ENCODE assay signal across 12 mouse cellular contexts in the genomic region with DNA sequence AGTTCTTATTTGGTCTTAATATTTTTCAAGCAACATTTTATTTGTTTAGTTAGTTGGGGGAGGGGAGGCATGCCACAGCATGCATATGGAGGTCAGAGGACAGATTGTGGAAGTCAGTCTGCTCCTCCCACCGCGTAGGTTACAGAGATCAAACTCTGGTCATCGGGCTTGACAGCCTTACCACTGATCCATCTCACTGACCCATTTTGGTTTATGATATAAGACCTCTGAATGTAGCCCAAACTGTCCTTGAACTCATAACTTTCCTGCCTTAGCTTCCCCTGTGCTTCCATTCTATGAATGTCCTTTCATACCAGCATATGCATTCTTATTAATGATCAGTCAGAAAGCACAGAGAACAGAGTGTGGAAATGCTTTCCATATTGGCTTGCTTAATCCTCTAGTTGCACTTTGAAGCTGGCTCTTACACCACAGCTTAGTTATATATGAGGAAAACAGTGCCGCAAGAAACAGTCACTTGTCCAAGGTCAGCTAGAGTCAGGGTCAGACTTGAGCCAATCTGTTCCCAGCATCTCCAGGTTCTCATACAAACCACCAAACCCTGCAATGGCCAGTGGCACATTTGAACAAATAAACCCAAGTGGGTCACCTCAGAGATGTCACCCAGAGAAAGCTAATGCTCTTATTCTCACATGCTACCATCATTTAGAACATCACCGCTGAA.
DNase-seq lines count a peak whose midpoint lies in the region; ATAC-seq and TF ChIP-seq lines count a peak whose summit lies in the region.
"Had no signal": no experiment of that assay in that cellular context is flagged by ENCODE, and none has a peak within 500 bp of the region (broad histone marks: within the 10 kb centered on the region; RNA-seq: fewer than 3 reads in every experiment).

No protein-coding gene starts in this region.

- H3K9me3 ChIP-seq in liver, embryonic 12.5 days (replicated peaks): no peaks in the 10 kb centered on the region
- H3K9me3 ChIP-seq in liver, embryonic 11.5 days (ENCODE audit: control insufficient read depth, low read length): no peaks in the 10 kb centered on the region
- no peaks in the 10 kb centered on the region for H3K9me3 ChIP-seq in hindbrain, postnatal 0 days (ENCODE audit: low read length)

- H3K36me3 ChIP-seq in liver, embryonic 12.5 days: no peaks in the 10 kb centered on the region
- H3K36me3 ChIP-seq in liver, embryonic 11.5 days (ENCODE audit: control insufficient read depth, insufficient read depth, low read length): no peaks in the 10 kb centered on the region
- no peaks in the 10 kb centered on the region for H3K36me3 ChIP-seq in hindbrain, postnatal 0 days (ENCODE audit: insufficient read depth, low read length)

- no peak for TF ChIP-seq POLR2A in olfactory bulb, adult 2 months (IDR thresholded peaks at IDR 0.05; ENCODE audit: insufficient read depth, low read depth, low read length)

- TF ChIP-seq CTCF in hindbrain, postnatal 0 days (IDR thresholded peaks at IDR 0.05; ENCODE audit: low read depth): no peak
- no peak for TF ChIP-seq CTCF in olfactory bulb, adult 2 months (IDR thresholded peaks at IDR 0.05; ENCODE audit: insufficient read depth, low read depth, low read length)

- H3K4me2 ChIP-seq in liver, embryonic 12.5 days: no peak overlapping the region
- H3K4me2 ChIP-seq in liver, embryonic 11.5 days: no peak overlapping the region
- peak overlapping the region; percentile 57 for H3K4me2 ChIP-seq in hindbrain, postnatal 0 days (ENCODE audit: low read depth, low read length)
- H3K4me2 ChIP-seq: heart, embryonic 11.5 days had no signal

- H3K4me3 ChIP-seq in liver, embryonic 12.5 days: no peak overlapping the region
- H3K4me3 ChIP-seq in liver, embryonic 11.5 days (ENCODE audit: low read depth, low read length): no peak overlapping the region
- peak overlapping the region; percentile 36 for H3K4me3 ChIP-seq in hindbrain, postnatal 0 days (ENCODE audit: low read length)
- H3K4me3 ChIP-seq in olfactory bulb, adult 2 months (ENCODE audit: insufficient read depth, low read depth, low read length): peak overlapping the region; percentile 40
- H3K4me3 ChIP-seq: erythroblast, embryonic 14.5 days had no signal

- H3K27ac ChIP-seq in liver, embryonic 12.5 days: 0 out of 2 replicates have a peak overlapping the region, but pooled peaks have one; percentile 12
- no peak overlapping the region for H3K27ac ChIP-seq in liver, embryonic 11.5 days (ENCODE audit: low read depth, low read length)
- H3K27ac ChIP-seq in hindbrain, postnatal 0 days: peak overlapping the region; percentile 89
- H3K27ac ChIP-seq in olfactory bulb, adult 2 months (ENCODE audit: insufficient read depth, low read depth, low read length): peak overlapping the region; percentile 85

- H3K27me3 ChIP-seq in liver, embryonic 12.5 days (replicated peaks): no peaks in the 10 kb centered on the region; the same call in 1 of the 2 replicates
- no peaks in the 10 kb centered on the region for H3K27me3 ChIP-seq in liver, embryonic 11.5 days (replicated peaks; ENCODE audit: control insufficient read depth, insufficient read depth, low read length)
- no peaks in the 10 kb centered on the region for H3K27me3 ChIP-seq in hindbrain, postnatal 0 days (ENCODE audit: insufficient read depth, low read length)

- 58% methylated on average over 5 of the region's 5 CpGs for WGBS in liver, embryonic 12.5 days (ENCODE audit: insufficient replicate concordance)
- 80% methylated on average over 5 of the region's 5 CpGs for WGBS in liver, embryonic 11.5 days
- WGBS in hindbrain, postnatal 0 days: 78% methylated on average over 5 of the region's 5 CpGs
- WGBS in olfactory bulb, adult 2 months: 61% methylated on average over 5 of the region's 5 CpGs

- peaks cover 13% of the 10 kb centered on the region; the same call in 1 of the 2 replicates for H3K4me1 ChIP-seq in liver, embryonic 12.5 days
- peaks cover 3% of the 10 kb centered on the region; the same call in 1 of the 2 replicates for H3K4me1 ChIP-seq in liver, embryonic 11.5 days (replicated peaks; ENCODE audit: control insufficient read depth, insufficient read depth, low read length)
- peaks cover 19% of the 10 kb centered on the region for H3K4me1 ChIP-seq in hindbrain, postnatal 0 days (ENCODE audit: insufficient read depth, low read length)
- peaks cover 20% of the 10 kb centered on the region for H3K4me1 ChIP-seq in olfactory bulb, adult 2 months (ENCODE audit: control insufficient read depth, insufficient read depth, low read length)

- DNase-seq in adrenal gland, adult 8-10 months: peak; percentile 26
- DNase-seq in adrenal gland, postnatal 25 days: no peak
- no peak for DNase-seq in liver, embryonic 11.5 days (ENCODE audit: low spot score)
- DNase-seq in hindbrain, postnatal 0 days (ENCODE audit: low spot score): no peak
- no peak for DNase-seq in right cerebral cortex, adult 18-20 months
- DNase-seq in layer of hippocampus, adult 18-20 months (ENCODE audit: low spot score in 2 of 2): no peak
- DNase-seq: kidney, adult 18-20 months; lung, postnatal 10 days had no signal

- ATAC-seq in liver, embryonic 12.5 days: no peak
- ATAC-seq in liver, embryonic 11.5 days (replicated peaks; ENCODE audit: low FRiP score): no peak
- ATAC-seq in hindbrain, postnatal 0 days: no peak

- H3K9ac ChIP-seq in liver, embryonic 12.5 days: no peak overlapping the region
- no peak overlapping the region for H3K9ac ChIP-seq in liver, embryonic 11.5 days (ENCODE audit: low read depth, low read length)
- peak overlapping the region; percentile 13 for H3K9ac ChIP-seq in hindbrain, postnatal 0 days (replicated peaks; ENCODE audit: low read length)

Comparison
In these comparisons a context has a peak if more than half of its experiments do, and no peak if none do; other contexts are left out.
1. H3K4me3 ChIP-seq: peak in hindbrain, postnatal 0 days (single experiment) and olfactory bulb, adult 2 months (single experiment); none in liver, embryonic 12.5 days (single experiment) and liver, embryonic 11.5 days (single experiment).